Mouse (Mus musculus): ENCODE measurements around the gene Tmem167b. TPM values are rescaled to one million over a fixed set of nuclear protein-coding genes. Genes with fewer than 3 reads are reported as not detected.

Tmem167b gene
- 60.3 and 66.8 TPM in 2 replicates for polyA plus RNA-seq (2016; fragmentation: Nextera tagmentation; extraction: Ambion mirVana)

DNA sequence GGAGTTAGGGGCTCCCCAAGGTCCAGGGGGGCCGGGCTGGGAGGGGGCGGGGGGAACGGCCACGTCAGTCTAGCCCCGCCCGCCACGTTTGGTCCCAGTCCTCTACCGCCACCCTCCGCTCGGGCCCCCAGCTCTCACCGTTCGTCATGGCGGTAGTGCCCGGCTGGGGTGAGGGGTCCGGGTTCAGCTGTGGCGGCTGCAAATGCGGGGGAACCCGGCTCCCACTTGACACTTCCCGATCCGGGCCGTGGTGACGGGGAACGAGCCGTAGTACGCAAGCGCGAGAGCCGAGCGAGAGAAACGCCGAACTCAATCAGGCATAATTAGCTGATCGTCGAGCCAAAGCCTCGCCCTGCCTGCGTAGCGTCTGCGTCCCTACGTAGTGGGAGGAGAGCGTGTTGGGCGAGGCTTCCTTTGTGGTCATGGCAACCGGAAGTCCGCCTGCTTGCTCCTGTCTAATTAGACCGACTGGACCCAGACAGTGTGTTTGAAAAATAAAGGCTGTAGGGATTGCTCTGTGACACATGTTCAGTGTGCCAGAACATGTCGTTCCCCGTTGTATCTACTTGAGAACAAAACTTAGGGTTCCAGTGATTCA, at the start of gene Tmem167b:
Tmem167b (minus strand) TSS at position 334 of the 598 bp plus-strand sequence.
- H3K4me3 ChIP-seq = peak within 1 kb of the TSS; percentile 73
- ATAC-seq (ENCODE audit: low FRiP score) = peak; percentile 98
- H3K27ac ChIP-seq = peak within 1 kb of the TSS; percentile 89
- no peaks in the 10 kb centered on the region for H3K9me3 ChIP-seq (replicated peaks)
- peak within 1 kb of the TSS; percentile 76 for H3K9ac ChIP-seq
- H3K27me3 ChIP-seq = no peaks in the 10 kb centered on the region
- peaks cover 16% of the 10 kb centered on the region for H3K4me1 ChIP-seq
- peak within 1 kb of the TSS; percentile 63 for H3K4me2 ChIP-seq (replicated peaks)
- peaks cover 28% of the 10 kb centered on the region for H3K36me3 ChIP-seq
- WGBS = 0% methylated on average over 45 of the region's 45 CpGs

GRCm38 (mm10) chr3:108608906-108609305, 46.6 kb upstream of the Tmem167b start:
- no peaks in the 10 kb centered on the region for H3K4me1 ChIP-seq
- ATAC-seq (ENCODE audit: low FRiP score) = no peak
- peaks cover 14% of the 10 kb centered on the region for H3K36me3 ChIP-seq
- H3K9me3 ChIP-seq (replicated peaks) = no peaks in the 10 kb centered on the region
- no peak overlapping the region for H3K4me2 ChIP-seq (replicated peaks)
- no peak overlapping the region for H3K4me3 ChIP-seq
- WGBS = 78% methylated on average over 3 of the region's 3 CpGs
- H3K9ac ChIP-seq = no peak overlapping the region
- H3K27ac ChIP-seq = no peak overlapping the region
- no peaks in the 10 kb centered on the region for H3K27me3 ChIP-seq

DNA sequence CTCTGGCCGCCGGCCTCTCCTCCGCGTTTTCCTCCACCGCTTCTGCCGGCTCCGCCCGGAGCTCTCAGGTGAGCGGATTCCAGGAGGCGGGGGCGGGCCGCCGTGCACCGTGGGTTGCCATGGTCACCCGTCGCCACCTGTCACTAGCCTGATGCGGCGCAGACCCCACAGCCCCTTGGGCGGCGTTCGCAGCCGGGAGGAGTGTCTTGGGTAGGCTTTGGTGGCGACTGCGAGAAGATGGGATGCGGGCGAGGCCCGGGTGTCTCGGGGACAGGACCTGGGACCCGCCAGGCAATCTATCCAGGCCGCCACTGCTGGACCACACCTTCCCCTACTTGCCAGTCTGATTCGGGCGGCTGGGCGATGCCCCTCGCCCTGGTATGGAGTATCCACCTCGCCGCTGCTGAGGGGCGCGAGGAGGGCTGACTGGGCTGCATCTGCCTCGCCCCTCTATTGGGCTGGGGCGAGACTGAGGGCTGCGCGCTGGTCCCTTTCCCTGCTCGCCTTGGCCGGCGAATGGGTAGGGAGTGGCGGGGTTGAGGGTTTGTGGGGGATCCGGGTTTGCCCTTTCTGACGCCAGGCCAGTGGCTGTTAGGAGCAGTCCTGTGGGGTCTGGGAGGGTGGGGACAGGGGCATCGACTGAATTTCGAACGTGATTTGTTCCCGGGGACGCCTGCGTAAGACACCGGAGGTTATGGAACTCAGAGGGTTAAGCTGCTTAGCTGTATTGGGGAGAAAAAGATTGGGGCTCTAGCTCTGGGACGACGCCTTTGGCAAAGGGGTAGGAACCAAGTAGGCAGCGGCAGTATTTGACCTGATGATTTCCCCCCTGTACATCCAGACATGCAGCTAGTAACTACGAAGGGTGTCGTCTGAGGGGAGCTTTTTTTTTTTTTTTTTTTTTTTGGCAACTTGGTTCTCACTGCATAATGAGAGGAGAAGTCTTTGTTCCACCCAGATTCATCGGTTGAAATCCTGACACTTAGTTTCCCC, 29.6 kb upstream of the Tmem167b start:
- Histone ChIP-seq H3K27ac (peak overlapping the region; percentile 95), H3K4me3 (peak overlapping the region; percentile 88), H3K36me3 (no peaks in the 10 kb centered on the region), H3K27me3 (no peaks in the 10 kb centered on the region), H3K9ac (peak overlapping the region; percentile 93), H3K4me2 (replicated peaks) (peak overlapping the region; percentile 80), H3K4me1 (peaks cover 6% of the 10 kb centered on the region), H3K9me3 (replicated peaks) (no peaks in the 10 kb centered on the region)
- peak; percentile 89 for ATAC-seq (ENCODE audit: low FRiP score)
- 0% methylated on average over 57 of the region's 61 CpGs for WGBS

DNA sequence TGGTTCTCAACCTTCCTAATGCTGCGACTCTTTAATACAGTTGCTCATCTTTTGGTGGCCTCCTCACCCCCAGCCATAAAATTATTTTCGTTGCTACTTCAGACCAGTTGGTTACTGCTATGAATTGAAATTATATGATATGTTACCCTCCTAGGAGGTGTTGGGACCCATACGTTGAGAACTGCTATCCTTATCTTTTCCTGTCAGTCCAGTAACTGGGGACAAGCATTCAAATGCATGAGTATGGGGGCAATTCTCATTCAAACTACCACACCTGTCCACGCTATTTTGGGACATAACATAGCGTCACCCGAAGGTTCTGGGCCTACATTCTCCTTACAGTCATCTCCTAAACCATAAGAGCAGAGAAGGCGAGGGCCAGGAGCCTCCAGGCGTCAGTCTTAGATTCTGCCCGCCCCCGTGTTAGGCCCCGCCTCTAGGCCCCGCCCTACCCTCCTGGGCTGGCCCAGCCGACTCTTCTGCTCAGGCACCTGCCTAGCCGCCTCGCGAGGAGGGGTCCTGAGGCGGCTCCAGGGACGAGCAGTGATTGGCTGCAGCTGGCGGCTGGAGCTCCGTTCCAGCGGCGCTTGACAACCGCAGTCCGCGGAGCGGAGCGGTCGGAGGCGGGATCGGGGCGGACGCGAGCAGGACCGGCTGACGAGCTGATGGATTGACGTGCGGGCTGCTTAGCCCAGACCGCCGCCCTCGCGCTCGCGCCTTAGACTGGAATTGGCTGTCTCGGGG, 28.7 kb upstream of the Tmem167b start, which contains the start of gene Wdr47:
Wdr47 (plus strand) TSS at position 494 of the 744 bp plus-strand sequence.
- 6% methylated on average over 43 of the region's 44 CpGs for WGBS
- H3K27ac ChIP-seq = peak within 1 kb of the TSS; percentile 95
- peak within 1 kb of the TSS; percentile 80 for H3K4me2 ChIP-seq (replicated peaks)
- H3K9ac ChIP-seq = peak within 1 kb of the TSS; percentile 93
- ATAC-seq (ENCODE audit: low FRiP score) = peak; percentile 99
- H3K36me3 ChIP-seq = no peaks in the 10 kb centered on the region
- H3K9me3 ChIP-seq (replicated peaks) = no peaks in the 10 kb centered on the region
- peaks cover 6% of the 10 kb centered on the region for H3K4me1 ChIP-seq
- no peaks in the 10 kb centered on the region for H3K27me3 ChIP-seq
- peak within 1 kb of the TSS; percentile 88 for H3K4me3 ChIP-seq

DNA sequence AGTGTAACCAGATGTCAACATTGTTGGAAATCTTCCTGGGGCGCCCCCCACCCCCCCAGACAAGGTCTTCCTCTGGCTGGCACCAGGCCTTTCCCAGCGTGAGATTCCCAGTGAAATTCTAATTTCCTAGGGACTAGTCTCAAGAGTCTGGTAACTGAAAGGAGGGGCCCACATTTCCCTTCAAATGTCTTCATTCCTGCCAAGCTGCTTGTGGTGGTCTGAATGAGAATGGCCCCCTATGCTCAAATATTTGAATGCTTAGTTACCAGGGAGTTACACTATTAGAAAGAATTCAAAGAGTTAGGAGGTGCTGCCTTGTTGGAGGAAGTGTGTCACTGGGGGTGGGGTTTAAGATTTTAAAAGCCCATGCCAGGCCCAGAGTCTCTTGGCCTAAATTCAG, 26.2 kb upstream of the Tmem167b start:
- ATAC-seq (ENCODE audit: low FRiP score) = no peak
- 34% methylated on average over 2 of the region's 2 CpGs for WGBS
- no peak overlapping the region for H3K27ac ChIP-seq

DNA sequence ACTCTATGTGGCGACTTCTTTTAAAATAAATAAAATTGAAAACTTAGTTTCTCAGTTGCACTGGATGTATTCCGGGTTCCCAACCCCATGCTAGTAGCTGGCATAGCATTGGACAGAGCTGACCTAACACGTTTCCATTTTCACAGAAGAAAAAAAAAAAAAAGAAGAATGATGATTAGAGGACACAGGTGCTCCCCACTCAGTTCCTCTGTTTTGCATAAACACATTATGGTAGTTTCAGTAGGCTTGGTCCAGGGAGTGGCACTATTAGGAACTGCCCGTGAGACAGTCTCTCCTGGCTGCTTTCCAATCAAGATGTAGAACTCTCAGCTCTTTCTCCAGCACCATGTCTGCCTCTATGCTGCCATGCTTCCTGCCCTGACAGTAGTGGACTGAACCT, 22.3 kb upstream of the Tmem167b start:
- ATAC-seq (ENCODE audit: low FRiP score) = no peak
- H3K27me3 ChIP-seq = no peaks in the 10 kb centered on the region
- WGBS = 85% methylated on average over 4 of the region's 4 CpGs
- H3K4me2 ChIP-seq (replicated peaks) = no peak overlapping the region
- no peak overlapping the region for H3K9ac ChIP-seq
- H3K36me3 ChIP-seq = 0 out of 2 replicates have a peak, but pooled peaks cover 2% of the 10 kb centered on the region
- no peaks in the 10 kb centered on the region for H3K4me1 ChIP-seq
- no peaks in the 10 kb centered on the region for H3K9me3 ChIP-seq (replicated peaks)
- H3K4me3 ChIP-seq = no peak overlapping the region
- no peak overlapping the region for H3K27ac ChIP-seq

More for the DNA sequence above, 26.2 kb upstream of the Tmem167b start:
- peaks cover 4% of the 10 kb centered on the region for H3K4me1 ChIP-seq
- H3K4me2 ChIP-seq (replicated peaks) = no peak overlapping the region
- H3K9me3 ChIP-seq (replicated peaks) = no peaks in the 10 kb centered on the region
- H3K9ac ChIP-seq = no peak overlapping the region
- H3K36me3 ChIP-seq = no peaks in the 10 kb centered on the region
- H3K4me3 ChIP-seq = no peak overlapping the region
- H3K27me3 ChIP-seq = no peaks in the 10 kb centered on the region

- H3K27ac ChIP-seq = no peak overlapping the region
- no peak overlapping the region for H3K4me3 ChIP-seq
- H3K9ac ChIP-seq = no peak overlapping the region
- no peak for ATAC-seq (ENCODE audit: low FRiP score)
- 86% methylated on average over 5 of the region's 5 CpGs for WGBS
- no peak overlapping the region for H3K4me2 ChIP-seq (replicated peaks)
- peaks cover 22% of the 10 kb centered on the region for H3K4me1 ChIP-seq
- no peaks in the 10 kb centered on the region for H3K9me3 ChIP-seq (replicated peaks)
- peaks cover 12% of the 10 kb centered on the region; the same call in 1 of the 2 replicates for H3K36me3 ChIP-seq
- no peaks in the 10 kb centered on the region for H3K27me3 ChIP-seq
Measured at GRCm38 (mm10) chr3:108574018-108574417, 11.8 kb upstream of the Tmem167b start.

GRCm38 (mm10) chr3:108572309-108573010, 10.2 kb upstream of the Tmem167b start:
- Histone ChIP-seq H3K4me3 (peak overlapping the region; percentile 62), H3K27me3 (no peaks in the 10 kb centered on the region), H3K36me3 (0 out of 2 replicates have a peak, but pooled peaks cover 4% of the 10 kb centered on the region), H3K4me2 (replicated peaks) (peak overlapping the region; percentile 76), H3K27ac (no peak overlapping the region), H3K9ac (peak overlapping the region; percentile 78), H3K4me1 (peaks cover 31% of the 10 kb centered on the region), H3K9me3 (replicated peaks) (no peaks in the 10 kb centered on the region)
- ATAC-seq (ENCODE audit: low FRiP score) = no peak
- 48% methylated on average over 18 of the region's 18 CpGs for WGBS

- H3K27me3 ChIP-seq = no peaks in the 10 kb centered on the region
- 2% methylated on average over 42 of the region's 42 CpGs for WGBS
Measured at GRCm38 (mm10) chr3:108571443-108572294, 9.4 kb upstream of the Tmem167b start, which contains the start of gene Taf13. Taf13 (plus strand) TSS chr3:108571698.

DNA sequence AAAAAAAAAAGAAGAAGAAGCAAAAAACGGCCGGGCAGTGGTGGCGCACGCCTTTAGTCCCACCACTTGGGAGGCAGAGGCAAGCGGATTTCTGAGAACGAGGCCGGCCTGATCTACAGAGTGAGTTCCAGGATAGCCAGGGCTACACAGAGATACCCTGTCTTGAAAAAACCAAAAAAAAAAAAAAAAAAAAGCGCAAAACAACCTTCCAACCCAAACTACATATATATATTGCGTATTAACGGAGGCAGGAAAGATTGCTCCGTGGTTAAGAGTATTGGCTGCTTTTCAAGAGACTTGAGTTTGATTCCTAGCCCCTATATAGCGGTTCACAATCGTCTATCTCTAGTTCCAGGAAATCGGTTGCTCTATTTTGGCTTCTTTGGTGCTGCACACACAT, 8.5 kb upstream of the Tmem167b start:
- Histone ChIP-seq H3K4me2 (replicated peaks) (0 out of 2 replicates have a peak overlapping the region, but pooled peaks have one; percentile 76), H3K9ac (no peak overlapping the region), H3K27ac (no peak overlapping the region), H3K9me3 (replicated peaks) (no peaks in the 10 kb centered on the region), H3K4me3 (no peak overlapping the region), H3K36me3 (no peaks in the 10 kb centered on the region), H3K27me3 (no peaks in the 10 kb centered on the region), H3K4me1 (peaks cover 32% of the 10 kb centered on the region)
- ATAC-seq (ENCODE audit: low FRiP score) = no peak; the same call in 1 of the 2 replicates
- WGBS = 86% methylated on average over 14 of the region's 14 CpGs

More at GRCm38 (mm10) chr3:108571443-108572294, 9.4 kb upstream of the Tmem167b start, which contains the start of gene Taf13:
- Histone ChIP-seq H3K27ac (peak within 1 kb of the TSS; percentile 75), H3K9ac (peak within 1 kb of the TSS; percentile 78), H3K4me3 (peak within 1 kb of the TSS; percentile 62), H3K36me3 (no peaks in the 10 kb centered on the region), H3K4me2 (replicated peaks) (peak within 1 kb of the TSS; percentile 76), H3K9me3 (replicated peaks) (no peaks in the 10 kb centered on the region), H3K4me1 (peaks cover 32% of the 10 kb centered on the region)
- peak; percentile 95 for ATAC-seq (ENCODE audit: low FRiP score)

All from hindbrain, embryonic 12.5 days (tissue).